Mouse (Mus musculus) liver, embryonic 14.5 days (tissue): Measurements from ENCODE around the gene Tmcc3.

Experiments used
- CTCF ChIP-seq: IDR thresholded peaks from 2 replicates; pipeline ENCODE4 v1.5.1; 2016; ENCODE audit warnings: antibody characterized with exemption, low read depth, control low read depth
- EP300 ChIP-seq: IDR thresholded peaks from 2 replicates; pipeline ENCODE4 v1.6.1; 2016; ENCODE audit warnings: antibody characterized with exemption, low read depth

GRCm38 (mm10) chr10:94474185-94474584, 162.4 kb downstream of the Tmcc3 start:
- TF ChIP-seq CTCF (no peak), EP300 (no peak)
